Mouse (Mus musculus): ENCODE results near the gene Gm8947.
"Not testable (repeated sequence)": the region's sequence is repeated elsewhere in the genome, so short reads cannot be mapped to it uniquely, and the experiment has no call there.

The Gm8947 gene

GRCm38 (mm10) chr1:151180167-151180566 lies 12.0 kb upstream of the Gm8947 start:
- no peak for DNase-seq (ENCODE audit: low spot score in 2 of 2)

- not testable (repeated sequence) for DNase-seq (ENCODE audit: low spot score in 2 of 2)
Observed at GRCm38 (mm10) chr1:151182266-151182665, 9.9 kb upstream of the Gm8947 start, which contains the start of gene Gm47985. TSS of gene Gm47985 (plus strand) at chr1:151182537.

DNA sequence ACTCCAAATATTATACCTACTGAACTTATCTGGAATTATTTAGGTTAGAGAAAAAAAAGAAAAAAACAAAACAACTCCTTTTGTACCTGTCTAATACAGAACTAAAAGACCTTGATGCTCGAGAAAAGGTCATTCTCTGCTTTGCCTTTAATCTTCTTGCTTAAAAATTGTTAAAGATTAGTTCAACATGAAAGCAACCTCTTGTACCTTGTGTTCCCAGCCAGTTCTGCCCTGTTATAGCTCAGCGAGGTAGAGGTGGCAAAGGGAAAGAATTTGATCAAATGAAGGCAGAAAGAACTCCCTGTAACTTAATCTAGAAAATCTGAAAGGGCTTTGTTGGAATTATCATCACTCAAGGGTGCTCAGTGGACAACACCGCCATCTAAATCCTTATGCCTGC lies 6.0 kb upstream of the Gm8947 start:
- not testable (repeated sequence) for DNase-seq (ENCODE audit: low spot score in 2 of 2)

- DNase-seq (ENCODE audit: low spot score in 2 of 2), result not testable (repeated sequence)
Observed at GRCm38 (mm10) chr1:151186879-151187424, 5.2 kb upstream of the Gm8947 start.

GRCm38 (mm10) chr1:151188469-151188868 lies 3.7 kb upstream of the Gm8947 start:
- DNase-seq (ENCODE audit: low spot score in 2 of 2), result no peak

DNA sequence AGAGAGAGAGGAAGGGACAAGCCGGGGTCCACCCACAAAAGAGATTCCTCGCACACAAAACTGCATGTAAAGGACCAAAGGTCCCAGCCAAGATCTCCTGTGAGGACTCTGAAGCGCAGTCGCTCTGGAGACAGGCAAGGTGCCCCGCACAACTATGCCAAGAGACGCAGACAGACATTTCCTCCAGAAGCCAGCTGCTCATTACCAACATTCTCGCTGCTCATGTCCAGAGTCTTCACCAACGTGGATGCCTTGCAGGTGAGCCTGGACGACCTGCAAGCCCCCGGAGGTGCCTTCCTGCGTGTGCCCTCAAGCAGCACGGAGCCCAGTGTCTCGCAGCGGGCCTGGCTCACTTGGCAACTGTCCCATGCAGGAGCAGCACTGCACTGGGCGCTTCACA lies 563 bp downstream of the Gm8947 start:
- not testable (repeated sequence) for DNase-seq (ENCODE audit: low spot score in 2 of 2)

DNA sequence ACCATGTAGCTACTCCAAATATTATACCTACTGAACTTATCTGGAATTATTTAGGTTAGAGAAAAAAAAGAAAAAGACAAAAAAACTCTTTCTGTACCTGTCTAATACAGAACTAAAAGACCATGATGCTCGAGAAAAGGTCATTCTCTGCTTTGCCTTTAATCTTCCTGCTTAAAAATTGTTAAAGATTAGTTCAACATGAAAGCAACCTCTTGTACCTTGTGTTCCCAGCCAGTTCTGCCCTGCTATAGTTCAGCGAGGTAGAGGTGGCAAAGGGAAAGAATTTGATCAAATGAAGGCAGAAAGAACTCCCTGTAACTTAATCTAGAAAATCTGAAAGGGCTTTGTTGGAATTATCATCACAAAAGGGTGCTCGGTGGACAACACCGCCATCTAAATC lies 3.8 kb downstream of the Gm8947 start:
- not testable (repeated sequence) for DNase-seq (ENCODE audit: low spot score in 2 of 2)

DNA sequence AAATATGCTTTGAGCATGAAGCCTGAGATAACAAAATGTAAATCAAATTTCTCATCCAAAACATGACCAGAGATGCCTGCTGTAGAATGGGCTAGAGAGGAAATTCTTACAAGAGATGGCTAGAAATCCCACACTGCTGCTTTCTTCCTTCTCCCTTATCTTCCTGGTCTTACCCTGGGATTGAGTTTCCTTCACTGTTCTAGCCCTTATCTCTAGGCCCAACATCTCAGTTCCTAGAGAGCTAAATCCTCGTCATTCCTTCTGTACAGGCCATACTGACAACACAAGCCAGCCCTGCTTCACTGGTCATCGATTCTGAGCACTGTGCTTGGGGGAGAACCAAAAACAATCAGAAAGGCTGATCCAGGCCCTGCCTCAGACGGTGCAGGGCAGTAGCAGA lies 4.5 kb downstream of the Gm8947 start:
- not testable (repeated sequence) for DNase-seq (ENCODE audit: low spot score in 2 of 2)

- DNase-seq (ENCODE audit: low spot score in 2 of 2), result not testable (repeated sequence)
Observed at GRCm38 (mm10) chr1:151198120-151198519, 5.9 kb downstream of the Gm8947 start, which contains the start of gene Gm47995. TSS of gene Gm47995 (plus strand) at chr1:151198448.

- not testable (repeated sequence) for DNase-seq (ENCODE audit: low spot score in 2 of 2)
Observed at GRCm38 (mm10) chr1:151200620-151201019, 8.4 kb downstream of the Gm8947 start.

DNA sequence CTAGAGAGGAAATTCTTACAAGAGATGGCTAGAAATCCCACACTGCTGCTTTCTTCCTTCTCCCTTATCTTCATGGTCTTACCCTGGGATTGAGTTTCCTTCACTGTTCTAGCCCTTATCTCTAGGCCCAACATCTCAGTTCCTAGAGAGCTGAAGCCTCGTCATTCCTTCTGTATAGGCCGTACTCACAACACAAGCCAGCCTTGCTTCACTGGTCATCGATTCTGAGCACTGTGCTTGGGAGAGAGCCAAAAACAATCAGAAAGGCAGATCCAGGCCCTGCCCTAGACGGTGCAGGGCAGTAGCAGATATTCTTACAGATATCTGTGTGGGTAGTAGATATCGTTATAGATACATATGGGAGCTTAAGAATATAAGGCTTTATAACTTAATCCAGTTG lies 10.6 kb downstream of the Gm8947 start:
- DNase-seq (ENCODE audit: low spot score in 2 of 2), result not testable (repeated sequence)

DNA sequence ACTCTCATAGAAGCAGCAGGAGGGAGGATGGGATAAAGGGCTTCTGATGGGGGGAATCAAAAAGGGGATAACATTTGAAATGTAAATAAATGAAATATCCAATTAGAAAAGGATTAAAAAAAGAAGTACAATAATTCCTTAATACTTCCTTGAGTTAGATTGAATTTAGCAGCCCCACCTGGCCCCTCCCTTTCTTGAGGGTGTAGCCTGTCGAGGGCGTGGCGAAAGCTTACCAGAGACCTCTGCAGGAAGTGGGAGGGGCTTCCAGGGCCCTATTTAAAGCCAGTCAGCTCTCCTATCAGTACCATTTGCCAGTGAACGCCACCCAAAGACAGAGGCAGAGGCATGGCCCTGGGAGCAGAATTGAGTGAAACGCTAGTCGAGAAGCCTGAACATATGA lies 11.6 kb downstream of the Gm8947 start, which contains the start of gene 3110040M04Rik:
3110040M04Rik (plus strand) TSS at position 304 of the 400 bp plus-strand sequence.
- not testable (repeated sequence) for DNase-seq (ENCODE audit: low spot score in 2 of 2)

- not testable (repeated sequence) for DNase-seq (ENCODE audit: low spot score in 2 of 2)
Observed at GRCm38 (mm10) chr1:151208493-151208892, 16.3 kb downstream of the Gm8947 start.

DNA sequence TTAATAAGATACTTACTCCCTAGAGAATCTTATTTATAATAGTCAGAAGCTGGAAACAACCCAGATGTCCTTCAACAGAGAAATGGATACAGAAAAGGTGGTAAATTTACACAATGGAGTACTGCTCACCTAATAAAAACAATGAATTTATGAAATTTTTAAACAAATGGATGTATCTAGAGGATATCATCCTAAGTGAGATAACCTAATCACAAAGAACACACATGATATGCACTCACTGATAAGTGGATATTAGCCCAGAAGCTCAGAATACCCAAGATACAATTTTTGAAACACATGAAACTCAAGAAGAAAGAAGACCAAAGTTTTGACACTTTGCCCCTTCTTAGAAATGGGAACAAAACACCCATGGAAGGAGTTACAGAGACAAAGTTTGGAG lies 16.8 kb downstream of the Gm8947 start:
- not testable (repeated sequence) for DNase-seq (ENCODE audit: low spot score in 2 of 2)

DNA sequence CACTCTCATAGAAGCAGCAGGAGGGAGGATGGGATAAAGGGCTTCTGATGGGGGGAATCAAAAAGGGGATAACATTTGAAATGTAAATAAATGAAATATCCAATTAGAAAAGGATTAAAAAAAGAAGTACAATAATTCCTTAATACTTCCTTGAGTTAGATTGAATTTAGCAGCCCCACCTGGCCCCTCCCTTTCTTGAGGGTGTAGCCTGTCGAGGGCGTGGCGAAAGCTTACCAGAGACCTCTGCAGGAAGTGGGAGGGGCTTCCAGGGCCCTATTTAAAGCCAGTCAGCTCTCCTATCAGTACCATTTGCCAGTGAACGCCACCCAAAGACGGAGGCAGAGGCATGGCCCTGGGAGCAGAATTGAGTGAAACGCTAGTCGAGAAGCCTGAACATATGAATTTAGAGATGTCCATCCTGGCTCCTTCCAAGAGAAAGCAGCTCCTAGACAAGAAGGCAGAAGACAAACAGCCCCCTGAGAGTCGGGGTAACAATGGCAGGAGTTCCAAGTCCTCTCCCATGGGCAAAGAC lies 17.7 kb downstream of the Gm8947 start, which contains the start of gene Gm47996:
Gm47996 (plus strand) TSS at position 308 of the 532 bp plus-strand sequence.
- not testable (repeated sequence) for DNase-seq (ENCODE audit: low spot score in 2 of 2)

DNA sequence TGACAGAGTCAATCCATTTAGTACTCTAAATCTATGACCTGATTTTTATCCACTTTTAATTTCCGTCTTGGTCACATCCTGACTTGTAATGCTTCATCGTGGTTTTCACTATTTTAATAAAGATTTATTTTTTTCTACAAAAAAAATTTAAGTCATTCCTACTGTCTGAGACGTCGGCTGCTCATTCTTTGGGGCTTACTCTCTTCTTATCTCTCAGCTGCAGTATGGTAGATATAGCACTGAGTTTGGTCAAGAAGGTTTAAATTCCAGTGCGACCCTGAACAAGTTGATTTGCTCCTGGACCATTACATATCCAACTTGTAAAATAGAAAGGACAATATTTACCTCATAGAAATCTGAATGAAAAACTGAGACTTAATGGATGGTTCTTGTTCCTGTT lies 19.5 kb downstream of the Gm8947 start:
- not testable (repeated sequence) for DNase-seq (ENCODE audit: low spot score in 2 of 2)

GRCm38 (mm10) chr1:151214862-151215261 lies 22.7 kb downstream of the Gm8947 start:
- DNase-seq (ENCODE audit: low spot score in 2 of 2), result no peak

- DNase-seq (ENCODE audit: low spot score in 2 of 2), result no peak
Observed at GRCm38 (mm10) chr1:151215985-151216384, 23.8 kb downstream of the Gm8947 start.

GRCm38 (mm10) chr1:151216417-151216816 lies 24.2 kb downstream of the Gm8947 start:
- no peak for DNase-seq (ENCODE audit: low spot score in 2 of 2)

- DNase-seq (ENCODE audit: low spot score in 2 of 2), result no peak
Observed at GRCm38 (mm10) chr1:151219045-151219444, 26.9 kb downstream of the Gm8947 start.

DNA sequence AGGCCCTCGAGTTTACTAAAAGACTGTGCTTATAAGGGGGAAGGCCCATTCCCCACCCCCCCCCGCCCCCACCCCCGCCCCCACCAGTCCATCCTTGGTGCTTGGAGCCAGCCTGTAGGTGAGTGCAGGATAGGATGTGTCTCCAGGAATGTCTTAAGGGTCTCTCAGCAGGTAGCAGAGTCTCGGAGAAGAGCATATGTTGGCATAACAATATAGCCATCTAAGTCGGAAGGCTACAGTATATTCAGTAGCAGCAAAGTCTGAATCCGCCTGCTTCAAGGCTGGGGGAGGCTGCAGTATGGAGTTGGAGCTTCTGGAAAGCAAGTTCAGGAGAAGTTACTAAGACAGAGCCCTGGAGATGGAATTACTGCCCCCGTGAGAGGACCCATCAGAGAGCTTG lies 27.9 kb downstream of the Gm8947 start:
- DNase-seq (ENCODE audit: low spot score in 2 of 2), result no peak

DNA sequence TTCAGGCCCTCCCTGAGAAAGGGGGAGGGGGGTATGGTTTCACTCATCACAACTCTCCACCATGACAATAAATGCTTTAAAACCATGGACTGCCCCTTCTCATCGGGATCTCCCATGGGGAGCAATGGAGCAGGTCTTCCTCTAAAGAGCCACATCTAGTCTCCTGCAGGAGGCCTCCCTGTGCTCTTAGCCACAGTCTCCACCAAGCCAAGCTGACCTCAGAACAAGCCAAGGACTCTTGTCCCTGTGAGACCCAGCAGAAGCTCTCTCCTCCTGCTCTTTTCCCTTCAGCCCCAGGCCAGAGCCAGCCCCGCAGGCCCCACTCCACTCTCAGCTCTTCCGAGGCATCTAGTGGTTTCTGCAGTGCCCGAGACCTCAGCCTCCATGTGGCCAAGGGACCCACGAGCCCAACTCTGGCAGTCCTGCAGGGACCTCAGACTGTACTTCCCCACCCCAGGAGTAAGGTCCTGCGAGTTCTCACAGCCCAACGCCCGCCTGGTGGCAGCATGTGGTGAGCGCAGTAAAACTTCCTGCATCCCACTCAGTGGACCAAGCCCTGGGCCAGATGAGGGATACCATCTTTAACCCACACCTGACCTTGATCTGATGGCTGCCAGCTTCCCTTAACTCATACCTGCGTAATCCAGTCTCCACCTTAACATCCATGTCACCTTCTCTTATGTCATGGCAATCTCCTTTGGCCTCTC lies 30.5 kb downstream of the Gm8947 start:
- DNase-seq (ENCODE audit: low spot score in 2 of 2), result no peak

DNA sequence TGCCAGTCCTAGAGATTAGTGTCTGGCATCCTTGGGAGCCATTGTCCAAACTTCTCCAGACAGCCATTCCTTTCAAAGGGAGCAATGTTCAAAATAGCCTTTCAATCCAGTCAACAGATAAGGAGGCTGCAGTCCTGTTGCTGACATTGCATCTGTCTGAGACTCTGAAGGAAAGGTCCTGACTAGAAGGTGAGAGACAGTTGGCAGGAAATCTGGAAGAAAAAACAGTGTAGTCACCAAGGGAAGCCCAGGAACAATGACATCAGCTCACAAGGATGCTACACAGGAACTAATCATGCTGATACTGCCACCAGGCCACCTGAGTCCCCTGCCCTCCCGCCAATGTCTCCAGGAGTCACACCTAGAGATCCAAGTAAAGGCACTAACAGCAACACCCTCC lies 31.2 kb downstream of the Gm8947 start:
- no peak for DNase-seq (ENCODE audit: low spot score in 2 of 2)

Measured in left cerebral cortex, adult 9 months (tissue).